Mouse (Mus musculus) heart, embryonic 12.5 days (tissue): Measurements from ENCODE around the gene Olfr853. TPM values are rescaled to one million over a fixed set of nuclear protein-coding genes. Genes with fewer than 3 reads are reported as not detected.

ENCODE experiments used
- ATAC-seq: fragments of 200-750 bp; cut with Nextera tagmentation; 2 replicates; pipeline ENCODE4 v1.8.0; 2017; ENCODE audit warnings: moderate TSS enrichment, moderate library complexity; ENCODE audit not compliant: insufficient number of reproducible peaks, low FRiP score
- H3K27ac ChIP-seq: fragments of 300-500 bp; sonication (generic); 2 replicates; pipeline ENCODE4 v1.5.1; 2016; ENCODE audit warnings: mild to moderate bottlenecking, moderate library complexity; ENCODE audit not compliant: poor library complexity, severe bottlenecking
- H3K27me3 ChIP-seq: fragments of 300-500 bp; sonication (generic); replicated peaks from 2 replicates; pipeline ENCODE4 v1.6.1; 2016; ENCODE audit warnings: mild to moderate bottlenecking, moderate library complexity
- H3K36me3 ChIP-seq: fragments of 300-500 bp; sonication (generic); 2 replicates; pipeline ENCODE4 v1.6.1; 2016; ENCODE audit warnings: mild to moderate bottlenecking, moderate library complexity
- H3K4me1 ChIP-seq: fragments of 300-500 bp; sonication (generic); replicated peaks from 2 replicates; pipeline ENCODE4 v1.6.1; 2016; ENCODE audit warnings: mild to moderate bottlenecking
- H3K4me2 ChIP-seq: fragments of 300-500 bp; sonication (generic); 2 replicates; pipeline ENCODE4 v1.6.1; 2016; ENCODE audit warnings: mild to moderate bottlenecking, moderate library complexity
- H3K4me3 ChIP-seq: fragments of 300-500 bp; sonication (generic); 2 replicates; pipeline ENCODE4 v1.5.1; 2016; ENCODE audit warnings: mild to moderate bottlenecking
- H3K9ac ChIP-seq: fragments of 300-500 bp; sonication (generic); 2 replicates; pipeline ENCODE4 v1.6.1; 2016; ENCODE audit warnings: mild to moderate bottlenecking, moderate library complexity
- H3K9me3 ChIP-seq: fragments of 300-500 bp; sonication (generic); replicated peaks from 2 replicates; pipeline ENCODE4 v1.6.1; 2016; ENCODE audit warnings: mild to moderate bottlenecking, moderate library complexity
- WGBS: fragments of 180-500 bp; shearing (Covaris S2); methylation state at CpG from one replicate; pipeline ENCODE4 v1.1.7; 2016; 5-methylcytosine and 5-hydroxymethylcytosine counted together
- polyA plus RNA-seq: library from polyadenylated mRNA; unstranded; fragments of >200 nt; fragmentation: Nextera tagmentation; extraction: Ambion mirVana; gene quantifications from 2 replicates; pipeline ENCODE4 v1.2.1, GENCODE M21; 2016

Gene Olfr853
- not detected in 2 replicates for polyA plus RNA-seq

DNA sequence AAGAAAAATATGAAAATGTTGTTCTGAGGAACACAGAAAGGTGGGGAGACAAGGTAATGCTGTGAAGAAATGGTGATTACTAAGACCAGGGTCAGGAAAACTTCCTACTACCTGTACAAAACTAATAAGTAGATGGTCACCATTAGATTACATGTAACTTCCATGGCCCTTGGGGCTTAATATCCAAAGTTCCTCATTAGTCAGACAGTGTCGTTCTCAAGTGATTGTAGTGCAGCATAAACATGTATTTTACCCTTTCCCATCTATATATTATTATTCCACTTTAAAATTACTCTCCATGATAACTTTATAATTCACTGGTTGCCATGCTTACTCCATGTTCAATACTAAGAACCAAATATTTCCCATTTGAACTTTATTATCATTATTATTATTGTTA, at the start of gene Olfr853:
TSS of gene Olfr853 (minus strand) at position 101 of the 400 bp plus-strand sequence.
- no peaks in the 10 kb centered on the region for H3K27me3 ChIP-seq
- H3K36me3 ChIP-seq, result no peaks in the 10 kb centered on the region
- WGBS, result 71% methylated on average over 1 of the region's 1 CpGs
- no peak within 1 kb of the TSS for H3K4me2 ChIP-seq
- peaks cover 15% of the 10 kb centered on the region for H3K9me3 ChIP-seq
- no peaks in the 10 kb centered on the region for H3K4me1 ChIP-seq
- no peak within 1 kb of the TSS for H3K9ac ChIP-seq
- no peak within 1 kb of the TSS for H3K27ac ChIP-seq
- ATAC-seq, result no peak
- no peak within 1 kb of the TSS for H3K4me3 ChIP-seq

- Histone ChIP-seq H3K4me3 (no peak within 1 kb of the TSS), H3K9me3 (0 out of 2 replicates have a peak, but pooled peaks cover 5% of the 10 kb centered on the region), H3K36me3 (no peaks in the 10 kb centered on the region), H3K4me2 (no peak within 1 kb of the TSS), H3K9ac (no peak within 1 kb of the TSS), H3K4me1 (no peaks in the 10 kb centered on the region), H3K27ac (no peak within 1 kb of the TSS), H3K27me3 (no peaks in the 10 kb centered on the region)
- ATAC-seq, result no peak
Observed at GRCm38 (mm10) chr9:19582317-19582716, 41.4 kb upstream of the Olfr853 start, which contains the start of gene Olfr855. Gene Olfr855 (plus strand): TSS chr9:19582617.

DNA sequence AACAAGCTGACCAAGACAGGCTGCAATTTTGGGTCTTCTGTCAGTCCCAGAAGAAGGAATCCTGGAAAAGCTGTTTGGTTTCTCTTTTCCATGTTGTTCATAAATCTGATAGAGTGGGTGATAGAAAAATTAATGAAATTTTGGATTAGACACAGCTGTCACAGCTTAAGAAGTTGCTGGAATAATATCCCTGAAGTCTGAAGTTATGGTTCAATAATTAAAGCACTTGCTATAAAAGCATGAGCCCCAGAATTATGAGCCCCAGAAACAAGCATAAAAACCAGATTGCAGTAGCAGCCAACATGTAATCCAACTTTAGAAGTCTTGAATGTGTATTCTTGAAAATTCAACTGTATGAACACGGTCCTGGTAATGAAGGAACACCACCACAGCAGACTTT, 26.4 kb upstream of the Olfr853 start, which contains the start of gene Olfr854:
TSS of gene Olfr854 (minus strand) at position 101 of the 400 bp plus-strand sequence.
- 58% methylated on average over 1 of the region's 1 CpGs for WGBS
- H3K36me3 ChIP-seq, result no peaks in the 10 kb centered on the region
- H3K27me3 ChIP-seq, result no peaks in the 10 kb centered on the region

DNA sequence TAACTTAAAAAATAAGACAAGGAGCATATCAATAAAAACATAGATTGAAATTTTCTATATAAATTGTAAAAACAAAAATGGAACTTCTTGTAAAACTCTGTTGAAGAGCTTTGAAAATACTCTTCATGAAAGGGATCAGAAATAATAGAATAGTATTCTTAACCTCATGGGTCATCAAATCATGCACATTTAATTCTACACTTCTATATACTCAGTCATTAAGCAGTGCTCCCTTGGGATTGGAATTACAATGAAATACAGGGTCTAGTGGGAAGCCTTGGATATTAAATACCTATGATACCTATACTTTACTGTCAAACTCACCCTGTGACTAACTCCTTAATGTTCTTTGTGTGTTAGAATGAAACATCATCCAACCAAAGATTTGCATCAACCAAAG, 47.9 kb downstream of the Olfr853 start, which contains the start of gene Olfr851:
TSS of gene Olfr851 (plus strand) at position 301 of the 400 bp plus-strand sequence.
- no peak within 1 kb of the TSS for H3K9ac ChIP-seq
- no peak within 1 kb of the TSS for H3K4me2 ChIP-seq
- no peaks in the 10 kb centered on the region for H3K36me3 ChIP-seq
- no peak within 1 kb of the TSS for H3K4me3 ChIP-seq
- ATAC-seq, result no peak
- peaks cover 9% of the 10 kb centered on the region; the same call in 1 of the 2 replicates for H3K9me3 ChIP-seq
- H3K27me3 ChIP-seq, result no peaks in the 10 kb centered on the region
- no peak within 1 kb of the TSS for H3K27ac ChIP-seq
- no peaks in the 10 kb centered on the region for H3K4me1 ChIP-seq

More for the DNA sequence above, 26.4 kb upstream of the Olfr853 start, which contains the start of gene Olfr854:
- no peak within 1 kb of the TSS for H3K4me2 ChIP-seq
- H3K9me3 ChIP-seq, result peaks cover 4% of the 10 kb centered on the region
- no peaks in the 10 kb centered on the region for H3K4me1 ChIP-seq
- no peak within 1 kb of the TSS for H3K4me3 ChIP-seq
- ATAC-seq, result no peak
- H3K9ac ChIP-seq, result no peak within 1 kb of the TSS
- no peak within 1 kb of the TSS for H3K27ac ChIP-seq

Other genes starting within 250 kb of the Olfr853 start
- not detected in 2 replicates for gene Olfr844, start 224.7 kb downstream of the Olfr853 start, polyA plus RNA-seq
- not detected in 2 replicates for gene Olfr845, start 204.6 kb downstream of the Olfr853 start, polyA plus RNA-seq
- gene Olfr846, start 177.1 kb downstream of the Olfr853 start, polyA plus RNA-seq, result not detected in 2 replicates
- not detected in 2 replicates for gene Olfr847, start 162.4 kb downstream of the Olfr853 start, polyA plus RNA-seq
- gene Olfr849, start 100.8 kb downstream of the Olfr853 start, polyA plus RNA-seq, result not detected in 2 replicates
- not detected in 2 replicates for gene Olfr850, start 62.8 kb downstream of the Olfr853 start, polyA plus RNA-seq
- not detected in 2 replicates for gene Olfr851, start 47.8 kb downstream of the Olfr853 start, polyA plus RNA-seq
- not detected in 2 replicates for gene Olfr854, start 26.3 kb upstream of the Olfr853 start, polyA plus RNA-seq
- not detected in 2 replicates for gene Olfr855, start 41.5 kb upstream of the Olfr853 start, polyA plus RNA-seq
- 22.3 and 22.4 TPM in 2 replicates for gene Zfp317, start 81.0 kb upstream of the Olfr853 start, polyA plus RNA-seq
- not detected in 2 replicates for gene Olfr857, start 168.4 kb upstream of the Olfr853 start, polyA plus RNA-seq
- not detected in 2 replicates for gene Olfr58, start 239.2 kb upstream of the Olfr853 start, polyA plus RNA-seq